9 mouse cellular contexts compared by ENCODE assay signal in genomic region chr8:104564633-104565456, GRCm38 (mm10). TPM values are rescaled to one million over a fixed set of nuclear protein-coding genes. Genes with fewer than 3 reads are reported as not detected.
DNase-seq lines count a peak whose midpoint lies in the region; ATAC-seq and TF ChIP-seq lines count a peak whose summit lies in the region.
"Had no signal": no experiment of that assay in that cellular context is flagged by ENCODE, and none has a peak within 500 bp of the region (broad histone marks: within the 10 kb centered on the region; RNA-seq: fewer than 3 reads in every experiment).

No protein-coding gene starts in this region.

- TF ChIP-seq POLR2A in brain, embryonic 14.5 days (IDR thresholded peaks at IDR 0.05; ENCODE audit: borderline replicate concordance, extremely low read depth, insufficient read depth, insufficient read length, poor library complexity, severe bottlenecking), result no peak

- WGBS in heart, embryonic 11.5 days (ENCODE audit: insufficient replicate concordance), result 20% methylated on average over 22 of the region's 22 CpGs
- 23% methylated on average over 22 of the region's 22 CpGs for WGBS in kidney, embryonic 15.5 days

- no peak overlapping the region for H3K9ac ChIP-seq in heart, embryonic 11.5 days (ENCODE audit: low read depth, low read length)
- H3K9ac ChIP-seq in kidney, embryonic 15.5 days, result no peak overlapping the region

- H3K9me3 ChIP-seq in heart, embryonic 11.5 days (replicated peaks; ENCODE audit: control insufficient read depth, low read length), result no peaks in the 10 kb centered on the region
- H3K9me3 ChIP-seq in kidney, embryonic 15.5 days (replicated peaks), result no peaks in the 10 kb centered on the region

- H3K4me3 ChIP-seq in heart, embryonic 11.5 days (ENCODE audit: low read depth, low read length), result no peak overlapping the region
- no peak overlapping the region for H3K4me3 ChIP-seq in kidney, embryonic 15.5 days (replicated peaks)
- H3K4me3 ChIP-seq: erythroblast, embryonic 14.5 days had no signal

- no peaks in the 10 kb centered on the region for H3K27me3 ChIP-seq in heart, embryonic 11.5 days (ENCODE audit: control insufficient read depth, insufficient read depth, low read length)
- no peaks in the 10 kb centered on the region for H3K27me3 ChIP-seq in kidney, embryonic 15.5 days

- peak; percentile 85 for TF ChIP-seq CTCF in brain, embryonic 14.5 days (IDR thresholded peaks at IDR 0.05; ENCODE audit: borderline replicate concordance, extremely low read depth, insufficient read depth, insufficient read length)

- peak; percentile 93 for DNase-seq in CD4-positive helper T cell, adult 2 months (ENCODE audit: low read depth, low spot score)
- peak; percentile 91 for DNase-seq in brain, embryonic 14.5 days (ENCODE audit: low read depth)
- DNase-seq in liver, result peak; percentile 90
- peak; percentile 77 to 82 for DNase-seq in spleen, postnatal 36 days (ENCODE audit: low spot score in 2 of 2)

- H3K4me2 ChIP-seq in heart, embryonic 11.5 days, result peak overlapping the region; percentile 44
- H3K4me2 ChIP-seq in kidney, embryonic 15.5 days, result peak overlapping the region; percentile 41

- peak; percentile 91 for ATAC-seq in erythroblast, adult 5-6 weeks (replicated peaks; ENCODE audit: low FRiP score, poor library complexity, severe bottlenecking)
- peak; percentile 61; the same call in 1 of the 2 replicates for ATAC-seq in heart, embryonic 11.5 days (replicated peaks; ENCODE audit: insufficient number of reproducible peaks, low FRiP score, low TSS enrichment)
- peak; percentile 91 for ATAC-seq in kidney, embryonic 15.5 days (replicated peaks; ENCODE audit: low FRiP score)
- peak; percentile 99 for ATAC-seq in monocyte, adult 5-6 weeks (replicated peaks; ENCODE audit: insufficient number of reproducible peaks, low FRiP score, low TSS enrichment, poor library complexity, severe bottlenecking)

- H3K27ac ChIP-seq in heart, embryonic 11.5 days (ENCODE audit: low read depth, low read length), result no peak overlapping the region
- H3K27ac ChIP-seq in kidney, embryonic 15.5 days, result no peak overlapping the region

- H3K36me3 ChIP-seq in heart, embryonic 11.5 days (ENCODE audit: control insufficient read depth, insufficient read depth, low read length), result no peaks in the 10 kb centered on the region
- no peaks in the 10 kb centered on the region for H3K36me3 ChIP-seq in kidney, embryonic 15.5 days

- H3K4me1 ChIP-seq in heart, embryonic 11.5 days (ENCODE audit: control insufficient read depth, insufficient read depth, low read length), result no peaks in the 10 kb centered on the region
- H3K4me1 ChIP-seq in kidney, embryonic 15.5 days, result peaks cover 2% of the 10 kb centered on the region; the same call in 1 of the 2 replicates

RNA-seq across cellular contexts. Expression of gene Pdp2, which starts 26.4 kb away (rescaled TPM):
- 6.8 and 9.7 TPM in 2 replicates for polyA plus RNA-seq in brain, embryonic 14.5 days (2012; rRNA removed)
- total RNA-seq in erythroblast, adult 5-6 weeks (2015; ENCODE audit: low replicate concordance), result 0.38 and 1.7 TPM in 2 replicates
- total RNA-seq in erythroblast, adult 5-6 weeks (2017; ENCODE audit: low replicate concordance), result 0.98 and 1.3 TPM in 2 replicates
- polyA plus RNA-seq in heart, embryonic 11.5 days (2014; fragmentation: Nextera tagmentation; extraction: Ambion mirVana), result 9.5 and 10.2 TPM in 2 replicates
- polyA plus RNA-seq in kidney, embryonic 15.5 days (2015; fragmentation: Nextera tagmentation; extraction: Ambion mirVana), result 17.8 and 18.7 TPM in 2 replicates
- total RNA-seq in monocyte, adult 5-6 weeks (2017), result 3.4 to 6.1 TPM (median 5.0 TPM) in 3 replicates

RNA-seq across cellular contexts. Expression of gene Car7, which starts 30.4 kb away (rescaled TPM):
- 1.6 and 1.8 TPM in 2 replicates for polyA plus RNA-seq in brain, embryonic 14.5 days (2012; rRNA removed)
- total RNA-seq in erythroblast, adult 5-6 weeks (2015; ENCODE audit: low replicate concordance), result not detected in 2 replicates
- total RNA-seq in erythroblast, adult 5-6 weeks (2017; ENCODE audit: low replicate concordance), result 0.51 TPM in 1 of 2 replicates, not detected in the other
- 0.34 and 0.68 TPM in 2 replicates for polyA plus RNA-seq in heart, embryonic 11.5 days (2014; fragmentation: Nextera tagmentation; extraction: Ambion mirVana)
- polyA plus RNA-seq in kidney, embryonic 15.5 days (2015; fragmentation: Nextera tagmentation; extraction: Ambion mirVana), result 2.3 and 2.4 TPM in 2 replicates
- 1.3 to 3.6 TPM (median 3.3 TPM) in 3 replicates for total RNA-seq in monocyte, adult 5-6 weeks (2017)
- polyA plus RNA-seq: erythroblast, embryonic 14.5 days had no signal

RNA-seq across cellular contexts. Expression of gene Nae1, which starts 30.4 kb away (rescaled TPM):
- polyA plus RNA-seq in brain, embryonic 14.5 days (2012; rRNA removed), result 72.4 and 89.3 TPM in 2 replicates
- total RNA-seq in erythroblast, adult 5-6 weeks (2015; ENCODE audit: low replicate concordance), result 14.4 and 25.4 TPM in 2 replicates
- 19.0 and 28.0 TPM in 2 replicates for total RNA-seq in erythroblast, adult 5-6 weeks (2017; ENCODE audit: low replicate concordance)
- polyA plus RNA-seq in heart, embryonic 11.5 days (2014; fragmentation: Nextera tagmentation; extraction: Ambion mirVana), result 78.1 and 88.6 TPM in 2 replicates
- 105 and 115 TPM in 2 replicates for polyA plus RNA-seq in kidney, embryonic 15.5 days (2015; fragmentation: Nextera tagmentation; extraction: Ambion mirVana)
- 103 to 118 TPM (median 115 TPM) in 3 replicates for total RNA-seq in monocyte, adult 5-6 weeks (2017)

RNA-seq across cellular contexts. Expression of gene Terb1, which starts 55.1 kb away (rescaled TPM):
- 0.38 and 0.57 TPM in 2 replicates for polyA plus RNA-seq in brain, embryonic 14.5 days (2012; rRNA removed)
- total RNA-seq in erythroblast, adult 5-6 weeks (2015; ENCODE audit: low replicate concordance), result not detected in 2 replicates
- not detected in 2 replicates for total RNA-seq in erythroblast, adult 5-6 weeks (2017; ENCODE audit: low replicate concordance)
- 0.39 TPM in 1 of 2 replicates, not detected in the other for polyA plus RNA-seq in heart, embryonic 11.5 days (2014; fragmentation: Nextera tagmentation; extraction: Ambion mirVana)
- 0.32 and 0.48 TPM in 2 replicates for polyA plus RNA-seq in kidney, embryonic 15.5 days (2015; fragmentation: Nextera tagmentation; extraction: Ambion mirVana)
- total RNA-seq in monocyte, adult 5-6 weeks (2017), result 0.21 TPM in 1 of 3 replicates, not detected in the others
- polyA plus RNA-seq: erythroblast, embryonic 14.5 days had no signal

RNA-seq across cellular contexts. Expression of gene Cdh16, which starts 59.4 kb away (rescaled TPM):
- not detected in 2 replicates for polyA plus RNA-seq in brain, embryonic 14.5 days (2012; rRNA removed)
- not detected in 2 replicates for total RNA-seq in erythroblast, adult 5-6 weeks (2015; ENCODE audit: low replicate concordance)
- not detected in 2 replicates for total RNA-seq in erythroblast, adult 5-6 weeks (2017; ENCODE audit: low replicate concordance)
- 14.5 and 16.4 TPM in 2 replicates for polyA plus RNA-seq in heart, embryonic 11.5 days (2014; fragmentation: Nextera tagmentation; extraction: Ambion mirVana)
- 238 and 241 TPM in 2 replicates for polyA plus RNA-seq in kidney, embryonic 15.5 days (2015; fragmentation: Nextera tagmentation; extraction: Ambion mirVana)
- not detected in 3 replicates for total RNA-seq in monocyte, adult 5-6 weeks (2017)
- polyA plus RNA-seq: erythroblast, embryonic 14.5 days had no signal
